Mouse (Mus musculus) thymus, adult 2 months (tissue): ENCODE results near the gene Pla2g2d. TPM values are rescaled to one million over a fixed set of nuclear protein-coding genes. Genes with fewer than 3 reads are reported as not detected.

Source experiments
- DNase-seq: peaks from one replicate; pipeline ENCODE4 v3.0.0; 2021
- H3K27ac ChIP-seq: fragments of 200-500 bp; 2 replicates; pipeline ENCODE4 v1.5.1; 2012; ENCODE audit warnings: low read length, control low read depth; ENCODE audit not compliant: control insufficient read depth, insufficient read depth
- H3K27me3 ChIP-seq: fragments of 200-500 bp; 2 replicates; pipeline ENCODE4 v1.6.1; 2012; ENCODE audit warnings: mild to moderate bottlenecking, low read length, moderate library complexity, mixed read lengths; ENCODE audit not compliant: control insufficient read depth, insufficient read depth
- H3K36me3 ChIP-seq: fragments of 200-500 bp; 2 replicates; pipeline ENCODE4 v1.6.1; 2012; ENCODE audit warnings: mild to moderate bottlenecking, low read length, moderate library complexity; ENCODE audit not compliant: control insufficient read depth, insufficient read depth
- H3K4me1 ChIP-seq: fragments of 200-500 bp; replicated peaks from 2 replicates; pipeline ENCODE4 v1.6.1; 2012; ENCODE audit warnings: low read length; ENCODE audit not compliant: control insufficient read depth, insufficient read depth
- H3K4me3 ChIP-seq: fragments of 200-500 bp; 2 replicates; pipeline ENCODE4 v1.5.1; 2012; ENCODE audit warnings: mild to moderate bottlenecking, low read length, control low read depth, moderate library complexity; ENCODE audit not compliant: control insufficient read depth, insufficient read depth
- CTCF ChIP-seq: fragments of 200-500 bp; IDR thresholded peaks from 2 replicates; pipeline ENCODE4 v1.5.1; 2012; ENCODE audit warnings: mild to moderate bottlenecking, control low read depth, low read length, moderate library complexity, borderline replicate concordance; ENCODE audit not compliant: control insufficient read depth, poor library complexity, insufficient read depth; ENCODE audit errors: extremely low read depth
- POLR2A ChIP-seq: fragments of 200-500 bp; IDR thresholded peaks from 2 replicates; pipeline ENCODE4 v1.6.1; 2012; ENCODE audit warnings: mild to moderate bottlenecking, low read length, control low read depth, moderate library complexity; ENCODE audit not compliant: control insufficient read depth, poor library complexity, insufficient read depth; ENCODE audit errors: extremely low read depth
- WGBS: fragments of 180-500 bp; shearing (Covaris S2); methylation state at CpG from one replicate; pipeline ENCODE4 v1.1.7; 2018; 5-methylcytosine and 5-hydroxymethylcytosine counted together
- polyA plus RNA-seq: library from polyadenylated mRNA; depleted of rRNA; stranded (reverse); fragments of >200 nt; gene quantifications from 2 replicates; pipeline ENCODE4 v1.2.3, GENCODE M21; 2012

The Pla2g2d gene
- polyA plus RNA-seq, 1 experiment: 54.4 TPM

DNA sequence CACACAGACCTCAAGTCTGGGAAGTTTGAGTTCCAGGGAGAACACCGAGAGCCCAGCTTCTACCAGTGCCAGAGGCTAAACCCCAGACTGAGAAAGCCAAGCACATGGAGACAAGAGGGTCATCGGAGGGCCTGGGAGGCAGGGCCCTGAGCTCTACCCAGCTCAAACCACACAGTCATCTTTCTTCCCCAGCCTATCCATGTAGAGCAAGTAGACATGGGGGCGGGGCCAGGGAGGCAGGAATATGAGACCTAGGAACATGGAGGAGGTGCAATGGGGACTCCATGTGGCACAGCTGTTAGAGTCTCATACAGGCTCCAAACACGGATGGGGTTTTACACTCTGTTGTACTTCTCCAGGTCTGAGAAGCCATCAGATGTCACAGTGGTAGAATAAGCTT lies 29.7 kb upstream of the Pla2g2d start:
- WGBS: 71% methylated on average over 4 of the region's 4 CpGs
- no peak for DNase-seq
- no peak for TF ChIP-seq CTCF
- no peak overlapping the region for H3K27ac ChIP-seq
- H3K27me3 ChIP-seq: no peaks in the 10 kb centered on the region
- no peaks in the 10 kb centered on the region for H3K36me3 ChIP-seq
- no peaks in the 10 kb centered on the region for H3K4me1 ChIP-seq
- H3K4me3 ChIP-seq: no peak overlapping the region

DNA sequence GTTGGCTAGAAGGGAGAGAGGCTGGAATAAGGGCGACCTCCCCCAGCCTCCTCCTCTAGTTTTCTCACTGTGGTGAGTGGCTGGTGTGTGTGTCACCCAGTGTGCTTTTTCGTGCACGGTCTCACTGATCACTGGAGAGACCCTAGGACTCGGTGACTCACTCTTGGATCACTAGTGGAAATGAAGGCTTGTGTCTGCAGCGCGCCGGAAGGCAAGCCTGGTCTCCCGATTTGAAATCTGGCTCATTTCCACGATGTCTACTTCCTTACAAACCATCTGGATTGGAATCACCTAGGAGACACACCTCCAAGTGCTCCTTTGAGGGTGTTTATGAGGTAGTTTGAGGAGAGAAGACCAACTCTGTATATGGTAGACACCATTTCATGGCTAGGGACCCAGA lies 28.7 kb upstream of the Pla2g2d start:
- Histone ChIP-seq H3K36me3 (no peaks in the 10 kb centered on the region), H3K4me3 (no peak overlapping the region), H3K4me1 (no peaks in the 10 kb centered on the region), H3K27ac (no peak overlapping the region), H3K27me3 (no peaks in the 10 kb centered on the region)
- WGBS: 89% methylated on average over 9 of the region's 9 CpGs
- TF ChIP-seq CTCF: no peak
- no peak for DNase-seq

DNA sequence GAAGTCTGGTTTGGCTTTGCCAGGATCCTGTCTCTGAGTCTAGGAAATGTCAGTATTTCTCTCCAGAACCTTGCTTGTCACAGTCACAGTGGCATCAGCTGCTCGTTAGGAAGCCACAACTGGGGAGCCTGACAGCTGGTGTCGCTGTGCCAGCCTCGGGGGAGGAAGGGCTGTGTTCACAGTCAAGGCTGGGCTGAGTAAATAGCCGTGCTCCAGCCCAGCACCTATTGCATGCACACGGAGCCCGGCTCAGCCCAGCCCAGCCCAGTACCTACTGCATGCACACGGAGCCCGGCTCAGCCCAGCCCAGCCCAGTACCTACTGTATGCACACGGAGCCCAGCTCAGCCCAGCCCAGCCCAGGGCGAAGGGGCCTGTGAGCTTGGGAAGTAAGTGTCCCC lies 27.7 kb upstream of the Pla2g2d start:
- no peak overlapping the region for H3K27ac ChIP-seq
- no peak overlapping the region for H3K4me3 ChIP-seq
- no peak for TF ChIP-seq POLR2A
- TF ChIP-seq CTCF: no peak
- H3K27me3 ChIP-seq: no peaks in the 10 kb centered on the region
- 74% methylated on average over 10 of the region's 10 CpGs for WGBS
- H3K36me3 ChIP-seq: no peaks in the 10 kb centered on the region
- DNase-seq: peak; percentile 32
- H3K4me1 ChIP-seq: no peaks in the 10 kb centered on the region

DNA sequence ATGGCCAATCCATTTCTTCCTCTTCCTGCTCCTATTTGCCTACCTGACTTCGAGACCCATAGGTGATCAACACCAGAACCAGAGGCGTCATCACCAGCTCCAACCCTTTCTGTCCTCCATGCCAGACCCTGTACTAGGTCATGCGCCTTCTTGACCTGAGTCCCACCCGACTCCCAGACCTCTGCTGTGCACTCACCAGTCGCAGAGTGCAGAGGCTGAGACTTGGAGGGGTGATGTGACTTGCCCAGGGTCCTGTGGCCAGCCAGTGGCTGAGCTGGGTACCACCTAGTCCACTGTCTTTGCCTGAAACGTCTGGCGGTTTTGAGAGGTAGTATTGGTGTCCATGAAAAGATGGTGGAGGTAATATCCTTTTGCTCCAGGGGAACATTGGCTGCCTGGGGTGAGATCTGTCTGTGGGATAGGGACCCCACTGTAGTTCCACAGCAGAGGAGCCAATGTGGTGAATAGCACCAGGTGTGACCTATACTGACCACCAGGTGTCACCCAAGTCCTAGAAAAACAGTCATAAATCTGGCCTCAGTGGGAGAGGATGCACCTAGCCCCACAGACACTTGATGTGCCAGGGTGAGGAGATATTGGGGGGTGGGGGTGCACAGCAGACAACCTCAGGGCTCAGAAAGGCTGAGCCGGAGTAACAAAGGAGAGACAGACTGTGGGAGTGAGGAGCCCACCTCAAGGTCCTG lies 27.0 kb upstream of the Pla2g2d start:
- no peaks in the 10 kb centered on the region for H3K4me1 ChIP-seq
- no peaks in the 10 kb centered on the region for H3K36me3 ChIP-seq
- H3K27ac ChIP-seq: no peak overlapping the region
- H3K4me3 ChIP-seq: no peak overlapping the region
- H3K27me3 ChIP-seq: no peaks in the 10 kb centered on the region
- peak; percentile 34 for DNase-seq
- TF ChIP-seq POLR2A: no peak
- TF ChIP-seq CTCF: no peak
- 59% methylated on average over 8 of the region's 8 CpGs for WGBS

DNA sequence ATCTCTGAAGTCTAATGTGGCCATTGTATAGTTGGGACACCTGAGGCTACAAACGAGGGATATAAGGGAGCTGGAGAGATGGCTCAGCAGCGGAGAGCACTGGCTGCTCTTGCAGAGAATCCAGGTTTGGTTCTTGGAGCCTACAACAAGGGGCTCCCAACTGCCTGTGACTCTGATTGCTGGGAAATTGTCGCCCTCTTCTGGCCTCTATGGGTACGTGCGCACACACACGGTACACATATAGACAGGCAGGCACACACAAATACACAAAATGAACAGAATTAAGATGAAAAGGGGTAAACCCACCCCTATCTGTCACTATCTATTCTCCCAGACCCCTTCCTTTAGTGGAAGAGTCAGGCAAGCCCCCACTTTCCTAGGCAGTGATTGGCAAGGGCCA lies 22.9 kb upstream of the Pla2g2d start:
- TF ChIP-seq POLR2A: no peak
- TF ChIP-seq CTCF: no peak
- DNase-seq: no peak
- Histone ChIP-seq H3K27ac (no peak overlapping the region), H3K36me3 (no peaks in the 10 kb centered on the region), H3K4me3 (no peak overlapping the region), H3K4me1 (no peaks in the 10 kb centered on the region), H3K27me3 (no peaks in the 10 kb centered on the region; the same call in 1 of the 2 replicates)
- 96% methylated on average over 6 of the region's 6 CpGs for WGBS

DNA sequence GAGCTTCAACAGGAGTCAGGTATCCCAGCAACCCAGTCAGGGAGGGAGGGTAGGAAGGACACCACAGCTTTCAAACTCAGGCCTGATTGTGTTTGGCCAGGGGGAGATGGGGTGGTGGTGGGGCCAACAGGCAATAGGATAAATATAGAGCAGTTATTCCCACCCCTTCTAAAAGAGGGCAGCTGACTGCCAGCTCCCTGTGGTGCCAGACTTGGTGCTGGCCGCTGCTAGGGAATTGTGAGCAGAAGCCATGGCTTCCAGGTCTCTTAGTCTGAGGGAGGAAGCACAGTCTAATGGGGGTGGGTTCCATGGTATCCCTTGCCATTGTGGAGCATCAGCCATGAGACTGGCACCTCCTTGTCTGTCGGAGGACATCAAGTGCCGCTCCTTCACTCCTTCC lies 21.9 kb upstream of the Pla2g2d start:
- Histone ChIP-seq H3K4me1 (no peaks in the 10 kb centered on the region), H3K36me3 (no peaks in the 10 kb centered on the region), H3K27me3 (no peaks in the 10 kb centered on the region; the same call in 1 of the 2 replicates), H3K27ac (no peak overlapping the region), H3K4me3 (no peak overlapping the region)
- TF ChIP-seq POLR2A: no peak
- TF ChIP-seq CTCF: no peak
- DNase-seq: no peak
- 95% methylated on average over 3 of the region's 3 CpGs for WGBS

DNA sequence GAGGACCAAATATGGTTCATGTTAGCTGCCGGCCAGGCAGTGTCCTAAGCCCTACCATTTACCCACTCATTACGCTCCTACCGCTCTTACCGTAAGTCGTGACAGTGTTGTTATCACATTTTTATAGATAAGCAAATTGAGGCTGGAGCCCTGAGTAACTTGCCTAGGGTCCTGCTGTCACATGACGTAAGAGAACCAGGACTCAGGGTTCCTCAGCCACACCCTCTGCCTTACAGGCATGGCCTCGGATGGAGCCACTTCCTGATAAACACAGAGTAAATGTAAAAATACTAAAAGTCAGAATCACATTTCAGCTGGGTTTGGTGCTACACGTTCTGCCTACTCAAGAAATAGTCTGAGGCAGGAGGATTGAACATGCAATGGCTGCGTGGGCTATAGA lies 21.1 kb upstream of the Pla2g2d start:
- no peak for DNase-seq
- TF ChIP-seq POLR2A (no peak), CTCF (no peak)
- 82% methylated on average over 9 of the region's 9 CpGs for WGBS
- H3K4me3 ChIP-seq: no peak overlapping the region
- no peaks in the 10 kb centered on the region; the same call in 1 of the 2 replicates for H3K27me3 ChIP-seq
- H3K27ac ChIP-seq: no peak overlapping the region
- H3K4me1 ChIP-seq: no peaks in the 10 kb centered on the region
- no peaks in the 10 kb centered on the region for H3K36me3 ChIP-seq
